Mouse (Mus musculus) hindbrain, embryonic 12.5 days (tissue): ENCODE data around the gene Cenpi. TPM values are rescaled to one million over a fixed set of nuclear protein-coding genes. Genes with fewer than 3 reads are reported as not detected.

ENCODE experiments used
- ATAC-seq: fragments of 200-750 bp; cut with Nextera tagmentation; 2 replicates; pipeline ENCODE4 v1.8.0; 2017; ENCODE audit warnings: moderate TSS enrichment; ENCODE audit not compliant: low FRiP score
- H3K27ac ChIP-seq: fragments of 300-500 bp; sonication (generic); 2 replicates; pipeline ENCODE4 v1.5.1; 2016; ENCODE audit warnings: mild to moderate bottlenecking
- H3K27me3 ChIP-seq: fragments of 300-500 bp; sonication (generic); 2 replicates; pipeline ENCODE4 v1.6.1; 2016; ENCODE audit warnings: mild to moderate bottlenecking
- H3K36me3 ChIP-seq: fragments of 300-500 bp; sonication (generic); 2 replicates; pipeline ENCODE4 v1.6.1; 2016; ENCODE audit warnings: mild to moderate bottlenecking
- H3K4me1 ChIP-seq: fragments of 300-500 bp; sonication (generic); 2 replicates; pipeline ENCODE4 v1.6.1; 2016
- H3K4me2 ChIP-seq: fragments of 300-500 bp; sonication (generic); replicated peaks from 2 replicates; pipeline ENCODE4 v1.6.1; 2016; ENCODE audit warnings: mild to moderate bottlenecking
- H3K4me3 ChIP-seq: fragments of 300-500 bp; sonication (generic); 2 replicates; pipeline ENCODE4 v1.5.1; 2016; ENCODE audit warnings: mild to moderate bottlenecking
- H3K9ac ChIP-seq: fragments of 300-500 bp; sonication (generic); 2 replicates; pipeline ENCODE4 v1.6.1; 2016; ENCODE audit warnings: mild to moderate bottlenecking, moderate library complexity
- H3K9me3 ChIP-seq: fragments of 300-500 bp; sonication (generic); replicated peaks from 2 replicates; pipeline ENCODE4 v1.6.1; 2016; ENCODE audit warnings: mild to moderate bottlenecking
- WGBS: fragments of 180-500 bp; shearing (Covaris S2); methylation state at CpG from one replicate; pipeline ENCODE4 v1.1.7; 2016; 5-methylcytosine and 5-hydroxymethylcytosine counted together
- polyA plus RNA-seq: library from polyadenylated mRNA; unstranded; fragments of >200 nt; fragmentation: Nextera tagmentation; extraction: Ambion mirVana; gene quantifications from 2 replicates; pipeline ENCODE4 v1.2.1, GENCODE M21; 2016

Gene Cenpi
- 12.7 and 17.7 TPM in 2 replicates for polyA plus RNA-seq

DNA sequence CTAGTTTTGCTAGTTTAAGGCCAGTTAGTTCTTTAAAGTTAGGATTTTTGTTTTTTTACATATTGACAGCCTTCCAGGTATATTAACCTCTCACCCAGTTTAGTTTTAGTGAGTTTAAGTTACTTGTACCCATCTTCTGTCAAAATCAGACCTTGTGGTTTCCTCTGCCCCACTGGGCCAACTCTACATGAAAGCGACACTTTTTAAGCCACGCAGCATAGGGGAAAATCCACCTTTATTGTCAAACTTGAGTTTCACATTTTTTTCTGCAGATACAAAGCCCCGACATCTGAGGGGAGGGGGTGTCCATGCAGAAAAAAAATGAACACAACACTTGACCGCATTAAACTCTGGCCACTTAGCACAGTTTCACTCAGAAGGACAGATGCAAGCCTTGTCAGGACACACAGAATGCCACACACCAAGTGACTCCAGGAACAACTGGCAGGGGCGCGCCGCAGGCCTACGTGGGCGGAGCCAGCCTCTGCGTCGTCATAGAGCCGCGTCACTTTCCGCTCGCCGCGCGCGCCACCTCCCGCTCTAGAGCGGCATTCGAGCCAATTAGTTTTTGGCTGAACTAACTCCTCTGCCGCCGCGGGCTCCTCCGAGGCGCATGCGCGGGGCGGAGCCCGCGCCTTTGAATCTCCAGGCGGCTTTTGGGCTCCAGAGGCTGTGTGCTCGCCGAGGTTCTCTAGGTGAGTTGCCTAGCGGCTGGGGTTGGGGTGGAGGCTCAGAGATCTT, at the start of gene Cenpi:
Gene Cenpi, plus strand, starts transcription at position 551 of the 741 bp plus-strand sequence.
- Histone ChIP-seq H3K4me3 (peak within 1 kb of the TSS; percentile 36), H3K9me3 (no peaks in the 10 kb centered on the region), H3K9ac (peak within 1 kb of the TSS; percentile 43), H3K4me1 (no peaks in the 10 kb centered on the region), H3K27ac (no peak within 1 kb of the TSS), H3K36me3 (no peaks in the 10 kb centered on the region), H3K27me3 (no peaks in the 10 kb centered on the region; the same call in 1 of the 2 replicates), H3K4me2 (peak within 1 kb of the TSS; percentile 51)
- ATAC-seq = peak; percentile 96
- 21% methylated on average over 34 of the region's 36 CpGs for WGBS

DNA sequence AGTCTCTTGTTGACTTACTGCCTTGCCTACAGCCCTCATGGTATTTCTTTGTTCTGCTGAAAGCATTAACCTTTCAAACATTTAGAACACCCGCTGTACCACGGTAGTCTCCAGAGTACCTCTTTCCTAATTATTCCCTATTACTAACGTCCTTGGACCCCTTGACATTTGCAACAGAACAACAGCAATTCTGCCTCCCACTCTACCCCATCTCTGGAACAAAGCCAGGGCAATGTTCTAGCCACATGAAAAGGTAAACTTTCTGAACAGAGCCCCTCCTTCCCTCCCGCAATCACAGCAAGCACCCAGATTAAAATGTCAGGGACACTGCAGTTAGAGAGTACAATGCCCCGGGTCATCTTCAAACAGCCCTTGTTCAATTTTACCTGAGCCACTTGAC, 46.7 kb upstream of the Cenpi start:
- H3K4me1 ChIP-seq = no peaks in the 10 kb centered on the region
- no peaks in the 10 kb centered on the region for H3K36me3 ChIP-seq
- H3K9ac ChIP-seq = no peak overlapping the region
- no peak for ATAC-seq
- 52% methylated on average over 5 of the region's 5 CpGs for WGBS
- H3K9me3 ChIP-seq = no peaks in the 10 kb centered on the region
- no peaks in the 10 kb centered on the region for H3K27me3 ChIP-seq
- H3K4me3 ChIP-seq = no peak overlapping the region
- no peak overlapping the region for H3K4me2 ChIP-seq
- no peak overlapping the region for H3K27ac ChIP-seq

DNA sequence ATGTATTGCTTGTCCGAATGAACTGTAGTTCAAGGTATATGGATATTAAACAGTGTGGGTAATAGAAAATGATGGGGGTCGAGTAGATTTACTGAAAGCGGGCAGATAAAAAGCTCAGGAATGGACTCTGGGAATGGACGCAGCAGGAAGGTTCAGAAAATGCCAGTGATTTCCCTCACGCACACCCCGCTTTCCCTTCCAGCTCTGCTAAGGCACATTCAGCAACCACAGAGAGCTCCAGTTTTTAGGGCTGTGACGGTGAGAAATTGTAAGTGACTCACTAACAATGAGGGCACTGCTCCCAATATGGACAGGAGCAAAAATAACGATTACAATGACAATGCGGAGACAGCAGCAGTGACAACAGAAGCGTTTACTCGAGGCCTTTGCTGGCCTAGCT, 45.8 kb upstream of the Cenpi start:
- no peaks in the 10 kb centered on the region for H3K4me1 ChIP-seq
- H3K9me3 ChIP-seq = no peaks in the 10 kb centered on the region
- ATAC-seq = no peak
- H3K9ac ChIP-seq = no peak overlapping the region
- 72% methylated on average over 11 of the region's 11 CpGs for WGBS
- H3K4me3 ChIP-seq = no peak overlapping the region
- H3K27ac ChIP-seq = no peak overlapping the region
- no peaks in the 10 kb centered on the region for H3K27me3 ChIP-seq
- no peaks in the 10 kb centered on the region for H3K36me3 ChIP-seq
- H3K4me2 ChIP-seq = no peak overlapping the region

DNA sequence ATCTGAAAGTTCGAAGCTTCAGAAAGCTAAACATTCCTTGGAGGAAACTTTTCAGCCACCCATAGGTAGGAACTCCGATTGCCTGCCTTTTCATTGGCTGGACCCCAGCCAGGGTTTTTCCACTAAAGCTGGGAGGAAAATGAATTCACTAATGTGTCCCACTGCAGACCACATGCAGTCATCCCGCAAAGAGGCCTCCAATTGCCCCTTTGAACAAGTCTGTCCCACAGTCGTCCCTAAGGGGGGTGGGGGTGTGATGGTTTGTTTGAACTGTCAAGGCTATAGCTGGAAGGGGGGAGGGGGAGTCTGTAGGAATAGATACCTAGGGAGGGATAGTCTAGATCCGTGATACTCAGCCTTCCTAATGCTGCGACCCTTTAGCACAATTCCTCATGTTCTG, 32.2 kb upstream of the Cenpi start:
- Histone ChIP-seq H3K9me3 (no peaks in the 10 kb centered on the region), H3K4me3 (no peak overlapping the region), H3K27me3 (peaks cover 15% of the 10 kb centered on the region), H3K4me1 (no peaks in the 10 kb centered on the region), H3K9ac (no peak overlapping the region), H3K4me2 (no peak overlapping the region; the same call in 1 of the 2 replicates), H3K27ac (no peak overlapping the region), H3K36me3 (no peaks in the 10 kb centered on the region)
- 0 out of 2 replicates have a peak, but pooled peaks have one; percentile 48 for ATAC-seq
- 30% methylated on average over 6 of the region's 6 CpGs for WGBS

DNA sequence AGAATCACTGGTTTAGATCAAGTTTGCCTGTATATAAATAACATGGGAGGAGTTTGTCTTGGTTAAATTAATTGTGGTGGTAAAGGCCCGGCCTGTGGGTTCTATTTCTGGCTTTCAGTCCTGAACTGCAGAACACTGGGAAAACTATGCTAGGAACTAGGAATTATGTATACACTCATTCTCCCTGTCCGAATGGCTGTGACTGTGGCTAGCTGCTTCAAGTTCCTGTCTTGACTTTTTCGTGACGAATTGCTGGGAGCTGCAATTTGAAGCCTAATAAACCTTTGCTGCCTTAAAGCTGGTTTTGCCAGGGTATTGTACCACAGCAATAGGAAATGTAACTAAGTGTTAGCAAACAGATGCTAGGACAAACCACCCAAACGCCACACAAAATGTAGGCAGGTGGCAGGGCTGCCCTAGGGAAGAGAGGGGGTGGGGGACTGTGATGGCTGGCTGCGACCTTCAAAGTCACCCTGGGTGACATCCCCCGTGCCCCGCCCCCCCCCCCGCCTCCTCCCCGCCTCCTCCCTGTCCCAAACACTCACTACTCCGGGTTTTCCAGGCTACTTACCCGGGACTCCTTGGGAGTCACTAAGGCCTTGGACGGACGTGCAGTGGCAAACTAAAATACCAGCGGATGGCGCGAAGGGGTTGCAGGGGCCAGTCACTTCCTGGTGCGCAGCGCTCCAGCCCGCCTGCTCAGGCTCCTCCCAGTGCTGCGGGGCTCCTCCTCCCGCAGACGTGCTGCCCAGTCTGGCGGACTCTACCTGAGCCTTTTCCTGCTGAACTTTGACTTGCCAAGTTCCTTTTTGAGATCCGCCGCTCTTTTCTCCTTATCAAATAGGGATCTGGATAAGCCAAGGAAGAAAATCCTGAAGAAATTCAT, 31.4 kb upstream of the Cenpi start, which contains the start of gene Trmt2b:
Gene Trmt2b, minus strand, starts transcription at position 710 of the 886 bp plus-strand sequence.
- Histone ChIP-seq H3K4me3 (peak within 1 kb of the TSS; percentile 35), H3K9me3 (no peaks in the 10 kb centered on the region), H3K4me2 (peak within 1 kb of the TSS; percentile 49), H3K27me3 (peaks cover 17% of the 10 kb centered on the region), H3K36me3 (no peaks in the 10 kb centered on the region), H3K9ac (peak within 1 kb of the TSS; percentile 51), H3K4me1 (no peaks in the 10 kb centered on the region), H3K27ac (no peak within 1 kb of the TSS)
- 21% methylated on average over 19 of the region's 26 CpGs for WGBS
- peak; percentile 91 for ATAC-seq

DNA sequence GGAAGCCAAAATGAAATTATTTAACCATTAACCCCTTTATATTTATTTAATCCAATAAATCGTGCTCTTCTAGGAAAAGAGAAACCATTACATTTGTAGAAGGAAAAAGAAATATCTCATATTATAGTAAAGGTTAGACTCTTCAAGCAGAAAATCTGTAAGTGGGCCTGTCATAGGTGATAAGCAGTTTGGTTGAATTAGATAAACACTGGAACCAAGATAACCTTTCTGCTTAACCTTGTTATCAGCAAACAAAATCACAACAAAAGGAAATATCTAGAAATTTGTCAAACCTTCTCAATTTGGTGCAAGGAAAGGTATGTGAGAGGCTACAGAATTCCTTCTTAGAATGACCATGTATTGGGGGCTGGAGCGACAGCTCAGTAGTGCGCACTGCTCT, 27.4 kb upstream of the Cenpi start:
- H3K4me2 ChIP-seq = no peak overlapping the region
- H3K27me3 ChIP-seq = peaks cover 27% of the 10 kb centered on the region
- H3K4me1 ChIP-seq = no peaks in the 10 kb centered on the region
- no peak overlapping the region for H3K27ac ChIP-seq
- 88% methylated on average over 3 of the region's 3 CpGs for WGBS
- no peaks in the 10 kb centered on the region for H3K36me3 ChIP-seq
- no peak overlapping the region for H3K9ac ChIP-seq
- H3K9me3 ChIP-seq = no peaks in the 10 kb centered on the region
- H3K4me3 ChIP-seq = no peak overlapping the region
- no peak for ATAC-seq

DNA sequence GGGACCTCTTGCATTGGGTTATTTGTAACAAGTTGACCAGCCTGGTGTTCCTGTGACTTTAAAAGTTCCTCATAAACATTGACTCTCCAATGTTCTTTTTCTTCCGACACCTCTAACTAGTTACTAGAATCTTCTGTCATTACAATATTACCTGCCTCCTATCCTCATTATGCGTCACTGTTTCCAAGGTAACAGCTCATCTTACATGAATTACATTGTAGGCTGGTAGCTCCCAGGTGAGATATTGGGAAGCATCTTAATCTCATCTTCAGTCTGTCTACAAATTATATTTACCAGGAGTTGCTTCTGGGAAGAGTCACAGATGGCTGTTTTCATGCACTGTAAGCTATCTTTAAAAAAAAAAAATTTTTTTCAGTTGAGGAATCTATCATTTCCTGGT, 22.8 kb upstream of the Cenpi start:
- H3K27ac ChIP-seq = no peak overlapping the region
- no peak for ATAC-seq

DNA sequence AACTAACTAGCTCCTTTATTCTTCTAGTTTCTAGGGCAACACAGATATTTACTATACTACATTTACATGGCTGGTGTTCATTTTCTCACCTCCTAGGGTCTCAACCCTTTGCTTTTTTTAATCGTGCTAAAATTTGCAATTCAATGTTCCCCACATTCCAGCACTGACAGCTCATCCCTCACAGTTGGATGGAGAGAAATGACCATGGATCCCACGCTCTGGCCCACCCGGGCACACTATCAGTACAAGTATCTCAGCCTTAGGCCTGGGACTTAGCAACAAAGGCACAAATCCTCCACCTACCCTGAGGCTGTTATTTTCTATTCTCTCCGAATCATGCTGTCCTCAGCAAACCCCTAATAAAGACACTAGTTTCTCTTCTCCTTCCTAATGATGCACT, 22.1 kb upstream of the Cenpi start:
- Histone ChIP-seq H3K4me2 (no peak overlapping the region), H3K36me3 (no peaks in the 10 kb centered on the region), H3K9ac (no peak overlapping the region), H3K4me1 (no peaks in the 10 kb centered on the region), H3K9me3 (no peaks in the 10 kb centered on the region), H3K27ac (no peak overlapping the region), H3K4me3 (no peak overlapping the region), H3K27me3 (peaks cover 33% of the 10 kb centered on the region)
- WGBS = 37% methylated on average over 4 of the region's 4 CpGs
- peak; percentile 56; the same call in 1 of the 2 replicates for ATAC-seq

More for the DNA sequence above, 22.8 kb upstream of the Cenpi start:
- no peak overlapping the region for H3K9ac ChIP-seq
- 95% methylated on average over 2 of the region's 2 CpGs for whole genome bisulfite sequencing
- peaks cover 27% of the 10 kb centered on the region for H3K27me3 ChIP-seq
- H3K9me3 ChIP-seq = no peaks in the 10 kb centered on the region
- H3K36me3 ChIP-seq = no peaks in the 10 kb centered on the region
- H3K4me1 ChIP-seq = no peaks in the 10 kb centered on the region
- H3K4me2 ChIP-seq = no peak overlapping the region
- no peak overlapping the region for H3K4me3 ChIP-seq

DNA sequence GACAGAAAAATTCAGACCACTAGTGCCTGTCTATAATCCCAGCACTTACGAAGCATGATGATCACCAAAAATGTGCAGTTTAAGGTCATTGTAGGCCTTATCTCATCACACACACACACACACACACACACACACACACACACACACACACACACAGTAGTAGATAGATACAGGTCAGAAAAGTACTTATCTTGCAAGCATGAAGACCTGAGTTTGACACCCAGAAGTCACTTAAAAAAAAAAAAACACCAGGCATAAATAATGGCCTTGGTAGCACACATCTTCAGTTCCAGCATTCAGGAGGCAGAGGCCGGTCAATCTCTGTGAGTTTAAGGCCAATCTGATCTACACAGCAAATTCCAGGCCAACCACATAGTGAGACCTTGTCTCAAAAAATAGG, 20.6 kb upstream of the Cenpi start:
- Histone ChIP-seq H3K9ac (no peak overlapping the region), H3K27me3 (peaks cover 40% of the 10 kb centered on the region), H3K4me3 (no peak overlapping the region), H3K27ac (no peak overlapping the region), H3K4me1 (no peaks in the 10 kb centered on the region), H3K36me3 (no peaks in the 10 kb centered on the region), H3K4me2 (no peak overlapping the region), H3K9me3 (no peaks in the 10 kb centered on the region)
- 89% methylated on average over 2 of the region's 2 CpGs for WGBS
- ATAC-seq = no peak

DNA sequence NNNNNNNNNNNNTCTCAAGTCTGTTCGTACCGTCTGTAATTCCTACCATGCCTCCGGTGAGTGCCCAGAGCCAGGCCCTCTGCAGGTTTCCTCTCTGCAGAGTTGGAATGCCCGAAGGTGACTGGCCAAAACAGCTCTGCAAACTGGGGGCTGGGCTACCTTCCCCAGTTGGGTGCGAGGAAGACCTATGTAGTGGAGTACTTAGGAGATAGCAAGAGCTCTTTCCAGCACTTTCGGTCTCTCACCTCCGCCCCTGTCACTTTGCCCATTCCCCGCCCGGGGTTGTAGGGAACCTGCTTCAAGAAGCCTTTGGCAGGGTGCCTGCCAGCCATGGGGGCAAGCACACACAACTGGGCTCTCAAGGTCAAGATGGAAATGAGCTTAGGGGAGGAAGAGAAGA, 11.6 kb upstream of the Cenpi start:
- H3K27me3 ChIP-seq = peaks cover 29% of the 10 kb centered on the region
- no peaks in the 10 kb centered on the region for H3K4me1 ChIP-seq
- peak overlapping the region; percentile 59 for H3K9ac ChIP-seq
- ATAC-seq = peak; percentile 24; the same call in 1 of the 2 replicates
- peak overlapping the region; percentile 47 for H3K4me3 ChIP-seq
- WGBS = 30% methylated on average over 9 of the region's 9 CpGs
- H3K27ac ChIP-seq = peak overlapping the region; percentile 17; the same call in 1 of the 2 replicates
- H3K9me3 ChIP-seq = no peaks in the 10 kb centered on the region
- H3K4me2 ChIP-seq = peak overlapping the region; percentile 55
- no peaks in the 10 kb centered on the region for H3K36me3 ChIP-seq

DNA sequence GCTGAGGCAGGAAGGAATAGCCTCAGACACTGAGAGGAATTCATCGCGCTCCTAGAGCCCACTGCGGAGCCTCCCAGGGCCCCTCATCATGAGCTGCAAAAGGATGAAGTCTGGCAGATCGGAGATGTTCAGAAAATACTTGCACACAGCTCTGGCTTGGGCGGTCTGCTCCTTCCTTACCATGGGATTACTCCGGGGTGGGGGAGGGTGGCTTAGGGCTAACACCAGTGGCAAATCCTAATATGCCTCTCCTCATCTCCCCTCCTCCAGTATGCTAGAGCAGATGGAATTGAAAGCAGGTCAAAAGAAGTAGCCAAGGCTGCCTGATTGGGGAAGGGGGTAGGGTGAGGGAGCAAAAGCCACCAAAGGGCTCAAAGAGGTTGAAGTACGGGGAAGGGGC, 11.1 kb upstream of the Cenpi start:
- peak; percentile 37; the same call in 1 of the 2 replicates for ATAC-seq
- peak overlapping the region; percentile 47 for H3K4me3 ChIP-seq
- no peaks in the 10 kb centered on the region for H3K9me3 ChIP-seq
- H3K4me2 ChIP-seq = peak overlapping the region; percentile 55
- peaks cover 26% of the 10 kb centered on the region for H3K27me3 ChIP-seq
- no peaks in the 10 kb centered on the region for H3K36me3 ChIP-seq
- no peaks in the 10 kb centered on the region for H3K4me1 ChIP-seq
- 18% methylated on average over 7 of the region's 7 CpGs for WGBS
- H3K27ac ChIP-seq = peak overlapping the region; percentile 17; the same call in 1 of the 2 replicates
- peak overlapping the region; percentile 59 for H3K9ac ChIP-seq

DNA sequence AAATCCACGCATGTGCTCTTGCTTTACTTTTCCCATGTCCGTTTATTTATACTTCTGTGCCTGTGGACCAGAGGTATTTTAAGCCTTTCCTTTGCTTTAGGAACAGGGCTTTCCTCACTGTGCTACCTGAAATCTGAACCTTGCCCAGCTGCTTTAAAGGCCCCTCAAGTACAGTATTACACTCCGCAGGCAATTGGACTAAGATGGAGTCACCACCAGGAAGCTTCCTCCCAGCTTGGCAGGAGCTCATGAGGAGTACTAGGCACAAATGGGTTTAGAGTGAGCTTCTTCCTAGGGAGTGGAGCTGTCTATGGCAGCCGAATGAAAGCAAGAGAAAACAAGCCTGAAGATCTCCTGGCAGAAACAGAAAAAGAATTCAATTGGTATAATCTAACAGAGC, 10.7 kb upstream of the Cenpi start:
- H3K4me2 ChIP-seq = peak overlapping the region; percentile 55
- H3K27me3 ChIP-seq = peaks cover 21% of the 10 kb centered on the region
- peak overlapping the region; percentile 47 for H3K4me3 ChIP-seq
- 38% methylated on average over 4 of the region's 4 CpGs for WGBS
- no peak overlapping the region; the same call in 1 of the 2 replicates for H3K27ac ChIP-seq
- H3K36me3 ChIP-seq = no peaks in the 10 kb centered on the region
- no peaks in the 10 kb centered on the region for H3K4me1 ChIP-seq
- no peak for ATAC-seq
- no peaks in the 10 kb centered on the region for H3K9me3 ChIP-seq
- H3K9ac ChIP-seq = peak overlapping the region; percentile 59
